Mouse (Mus musculus) forelimb bud, embryonic 11.5 days (tissue): ENCODE data around the gene Nmrk2.
"Not testable (repeated sequence)": the region's sequence is repeated elsewhere in the genome, so short reads cannot be mapped to it uniquely, and the experiment has no call there.

Source experiments
- DNase-seq: peaks from one replicate; pipeline ENCODE4 v3.0.0-alpha.2; 2012; ENCODE audit warnings: low read depth, low spot score

Nmrk2 gene

DNA sequence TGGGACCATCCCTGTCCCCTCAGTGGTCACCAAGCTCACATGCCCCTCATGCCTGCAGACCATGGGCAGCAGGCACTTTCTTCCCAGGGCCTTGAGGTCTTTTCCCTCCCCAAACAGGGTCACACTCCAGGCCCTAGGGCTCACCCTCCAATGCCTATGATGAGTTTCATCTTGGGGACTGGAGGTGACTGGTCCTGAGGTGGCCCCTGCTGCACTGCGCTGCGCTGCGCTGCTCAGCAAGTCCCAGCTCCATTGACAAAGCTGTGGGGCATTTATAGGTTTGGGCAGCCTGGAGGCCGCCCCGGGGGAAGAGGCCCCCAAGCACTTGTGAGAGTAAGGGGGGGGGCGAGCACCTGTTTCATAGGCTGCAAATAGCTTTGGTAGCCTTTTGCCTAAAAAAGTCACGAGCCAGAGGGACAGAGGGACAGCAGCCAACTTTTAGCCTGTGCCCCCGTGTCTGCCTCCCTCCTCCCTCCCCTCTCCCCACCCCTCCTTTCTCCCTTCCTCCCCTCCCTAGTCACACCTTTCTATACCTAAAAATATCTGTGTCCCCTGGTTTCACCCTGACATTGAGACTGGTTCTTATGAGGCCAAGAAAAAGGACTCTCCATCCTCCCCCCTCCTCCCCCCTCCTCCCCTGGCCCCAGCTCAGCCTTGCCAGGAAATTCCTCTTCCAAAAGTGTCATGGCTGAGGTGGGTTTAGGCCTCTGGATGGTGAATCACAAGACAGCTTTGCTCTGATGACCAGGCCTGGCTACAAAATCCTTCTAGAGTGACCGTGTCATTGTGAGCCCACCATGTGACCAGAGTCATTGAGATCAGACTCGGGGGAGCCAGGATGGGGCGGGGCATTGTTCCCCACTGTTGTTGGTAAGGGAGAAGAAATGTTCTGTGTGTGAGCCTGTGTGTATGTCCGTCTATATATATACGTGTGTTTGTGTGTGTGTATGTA, at the start of gene Nmrk2:
Nmrk2 (minus strand) TSS at position 245 of the 952 bp plus-strand sequence.
- no peak for DNase-seq

- no peak for DNase-seq
These were observed 47.6 kb upstream of the Nmrk2 start for GRCm38 (mm10) chr10:81249442-81249841.

DNA sequence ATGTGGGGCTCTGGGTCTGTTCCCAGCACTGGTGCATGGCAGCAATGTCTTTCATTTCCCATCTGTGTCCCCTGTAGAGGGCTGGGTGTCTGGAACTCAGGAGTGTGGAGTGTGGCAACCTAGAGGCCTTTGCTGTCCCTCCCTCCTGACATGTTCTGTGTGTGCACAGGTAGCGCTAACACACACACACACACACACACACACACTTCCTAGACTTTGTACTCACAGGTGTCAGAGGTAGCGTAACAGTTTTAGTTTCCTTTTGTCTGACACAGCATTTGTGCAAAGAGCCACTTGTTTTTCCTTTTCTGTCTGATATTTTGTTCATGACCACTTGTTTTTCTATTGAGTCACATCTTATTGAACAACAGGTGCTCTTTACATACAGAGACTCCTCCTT, 46.0 kb upstream of the Nmrk2 start:
- no peak for DNase-seq

GRCm38 (mm10) chr10:81245166-81245565, 43.3 kb upstream of the Nmrk2 start:
- no peak for DNase-seq

- peak; percentile 68 for DNase-seq
These were observed 42.7 kb upstream of the Nmrk2 start for GRCm38 (mm10) chr10:81244595-81244994.

DNA sequence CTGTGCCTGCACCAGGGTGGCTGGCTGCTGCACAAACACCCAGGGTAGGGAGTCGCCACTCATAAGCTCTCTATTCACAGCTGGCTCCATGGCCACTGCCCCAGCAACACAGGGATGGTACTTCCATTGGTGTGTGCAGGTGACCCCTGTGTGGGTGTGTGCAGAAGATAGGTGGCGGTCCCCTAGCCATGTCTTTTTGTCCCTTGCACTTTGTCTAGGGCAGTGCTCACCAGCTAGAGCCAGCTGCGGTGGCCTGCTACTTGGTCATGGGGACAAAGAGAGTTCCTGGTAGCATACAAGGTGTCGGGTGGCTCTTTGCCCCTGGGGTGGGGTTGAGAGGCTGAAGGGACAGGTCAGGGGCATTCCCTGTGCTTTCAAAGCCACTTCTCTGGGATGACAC, 42.3 kb upstream of the Nmrk2 start:
- no peak for DNase-seq

GRCm38 (mm10) chr10:81242021-81242420, 40.2 kb upstream of the Nmrk2 start:
- no peak for DNase-seq

GRCm38 (mm10) chr10:81240876-81241275, 39.0 kb upstream of the Nmrk2 start:
- DNase-seq, result peak; percentile 68

DNA sequence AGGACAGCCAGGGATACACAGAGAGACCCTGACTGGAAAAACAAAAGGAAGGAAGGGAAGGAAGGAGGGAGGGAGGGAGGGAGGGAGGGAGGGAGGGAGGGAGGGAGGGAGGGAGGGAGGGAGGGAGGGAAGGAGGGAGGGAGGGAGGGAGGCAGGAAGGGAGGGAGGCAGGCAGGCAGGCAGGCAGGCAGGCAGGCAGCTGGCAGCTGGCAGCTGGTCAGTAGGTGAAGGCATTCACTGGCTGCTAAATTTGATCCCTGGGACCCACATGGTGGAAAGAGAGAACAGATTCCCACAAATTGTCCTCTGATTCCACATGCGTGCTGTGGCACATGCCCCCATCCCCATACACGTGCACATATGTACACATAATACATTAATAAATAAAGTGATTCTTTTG, 36.8 kb upstream of the Nmrk2 start:
- no peak for DNase-seq

DNA sequence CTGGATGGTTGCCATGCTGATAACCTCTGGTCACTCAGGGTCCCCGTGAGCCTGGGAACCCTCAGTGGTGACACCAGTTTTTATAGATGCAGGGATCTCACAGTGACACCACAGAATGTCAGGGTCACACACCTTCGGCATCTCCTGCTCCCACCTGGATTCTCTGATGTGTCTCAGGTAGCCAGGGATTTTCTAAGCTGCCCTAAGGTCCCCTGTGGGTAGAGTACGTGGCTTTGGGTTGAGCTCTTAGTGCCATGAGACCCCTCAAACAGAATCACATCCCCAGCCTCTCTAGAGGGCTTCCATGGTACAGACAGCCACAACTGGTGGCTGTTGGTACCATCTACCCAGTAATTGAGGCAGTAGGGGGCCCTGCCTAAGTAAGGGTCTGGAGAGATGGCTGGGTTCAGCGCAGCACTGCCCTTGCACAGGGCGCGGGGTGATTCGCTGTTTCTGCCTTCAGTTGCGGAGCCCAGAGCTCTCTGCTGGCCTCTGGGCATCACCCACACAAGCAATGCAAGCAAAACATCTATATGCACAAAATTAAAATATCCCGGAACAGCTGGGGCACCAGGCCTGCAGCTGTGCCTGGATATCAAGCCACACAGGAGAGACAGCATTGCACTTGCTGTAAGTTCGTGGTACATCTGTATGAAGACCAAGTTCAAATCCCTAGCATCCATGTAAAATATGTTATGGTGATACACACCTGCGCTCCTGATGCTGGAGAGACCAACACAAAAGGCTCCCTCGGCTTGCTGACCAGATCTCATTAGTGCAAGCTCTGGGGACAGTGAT, 34.8 kb upstream of the Nmrk2 start:
- DNase-seq, result no peak

DNA sequence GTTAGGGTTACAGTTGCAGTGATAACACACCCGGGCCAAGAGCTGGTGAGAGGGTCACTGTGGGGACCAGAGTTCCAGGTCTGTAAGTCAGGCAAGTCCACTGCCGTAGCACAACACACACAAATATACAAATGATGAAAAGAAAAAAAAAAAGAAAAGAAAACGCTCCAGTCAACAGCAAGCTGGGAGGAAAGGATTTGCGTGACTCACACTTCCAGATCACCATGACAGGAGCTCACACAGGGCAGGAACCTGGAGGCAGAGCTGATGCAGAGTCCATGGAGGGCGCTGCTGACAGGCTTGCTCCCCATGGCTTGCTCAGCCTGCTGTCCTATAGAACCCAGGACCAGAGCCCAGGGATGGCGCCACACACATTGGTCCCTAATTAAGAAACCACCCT, 32.4 kb upstream of the Nmrk2 start:
- no peak for DNase-seq

DNA sequence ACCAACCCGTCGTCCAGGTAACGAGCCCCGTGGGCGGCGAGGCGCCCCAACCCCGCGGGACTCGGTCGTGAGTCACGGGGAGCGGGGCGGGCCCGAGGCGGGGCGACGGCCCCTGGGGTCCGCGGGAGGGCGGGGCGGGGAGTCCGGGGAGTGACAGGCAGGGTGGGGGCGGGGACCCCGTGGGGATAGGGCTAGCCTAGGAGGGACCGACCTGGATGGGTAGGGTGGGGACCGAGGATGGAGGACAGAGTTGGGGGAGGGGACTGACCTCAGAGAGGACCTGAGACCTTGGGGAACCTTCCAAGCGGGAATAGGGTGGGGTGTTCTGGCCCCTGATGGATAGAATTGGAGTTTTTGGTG, 31.4 kb upstream of the Nmrk2 start:
- no peak for DNase-seq

DNA sequence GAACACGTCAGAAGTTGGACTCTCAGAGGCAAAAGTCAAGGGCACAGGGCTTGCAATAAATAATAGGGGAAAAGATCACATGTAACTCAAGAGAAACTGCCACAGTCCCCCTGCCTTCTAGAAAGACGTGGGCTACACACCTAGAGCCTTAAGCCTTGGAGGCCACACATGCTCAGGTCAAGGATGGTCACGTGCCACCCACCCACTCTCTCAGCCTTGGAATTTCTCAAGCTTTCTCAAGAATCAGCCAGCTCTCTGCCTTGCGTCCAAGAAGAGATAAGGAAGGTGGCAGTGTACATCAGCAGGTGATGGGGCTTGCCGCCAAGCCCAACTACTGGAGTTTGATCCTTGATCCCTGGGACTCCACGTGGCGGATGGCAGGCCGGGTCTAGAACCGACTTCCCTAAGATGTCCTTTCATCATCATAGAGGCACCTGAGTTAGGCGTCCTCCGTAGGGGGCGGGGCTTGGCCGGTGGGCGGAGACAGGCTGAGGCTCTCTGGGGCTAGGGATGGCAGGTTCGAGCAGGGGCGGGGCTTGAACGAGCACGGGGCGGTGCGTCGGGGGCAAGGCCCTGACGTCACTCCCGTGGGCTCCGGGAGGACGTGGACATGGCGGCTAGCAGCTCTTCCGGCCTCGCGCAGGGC, 30.9 kb upstream of the Nmrk2 start, which contains the start of gene Zfr2:
Zfr2 (plus strand) TSS at position 576 of the 646 bp plus-strand sequence.
- DNase-seq, result peak; percentile 80

DNA sequence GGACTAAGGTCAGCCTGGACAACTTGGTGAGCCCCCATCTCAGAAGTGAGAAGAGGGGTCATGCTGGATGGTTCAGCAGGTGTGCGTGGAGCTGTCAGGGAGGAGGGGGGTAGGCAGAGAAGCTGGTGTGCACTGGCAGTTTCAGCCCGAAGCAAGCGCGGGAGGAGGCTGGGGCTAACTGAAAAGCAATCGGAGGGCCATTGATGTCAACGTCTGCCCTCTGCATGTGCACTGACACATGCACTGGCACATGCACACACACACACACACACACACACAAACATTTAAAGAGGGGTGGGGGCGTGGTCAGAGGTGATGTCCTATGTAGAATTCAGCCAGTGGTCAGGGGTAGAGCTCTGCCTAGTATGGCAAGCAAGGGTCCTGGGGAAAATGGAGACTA, 29.6 kb upstream of the Nmrk2 start:
- no peak for DNase-seq

GRCm38 (mm10) chr10:81230438-81231332, 28.8 kb upstream of the Nmrk2 start, which contains the start of gene Atcay:
TSS of gene Atcay (minus strand) at chr10:81230833.
- peak; percentile 33 for DNase-seq

GRCm38 (mm10) chr10:81229735-81230437, 28.0 kb upstream of the Nmrk2 start:
- no peak for DNase-seq

GRCm38 (mm10) chr10:81223731-81224130, 21.9 kb upstream of the Nmrk2 start:
- DNase-seq, result not testable (repeated sequence)

GRCm38 (mm10) chr10:81221402-81222015, 19.7 kb upstream of the Nmrk2 start:
- no peak for DNase-seq

GRCm38 (mm10) chr10:81217964-81218363, 16.1 kb upstream of the Nmrk2 start:
- peak; percentile 49 for DNase-seq

DNA sequence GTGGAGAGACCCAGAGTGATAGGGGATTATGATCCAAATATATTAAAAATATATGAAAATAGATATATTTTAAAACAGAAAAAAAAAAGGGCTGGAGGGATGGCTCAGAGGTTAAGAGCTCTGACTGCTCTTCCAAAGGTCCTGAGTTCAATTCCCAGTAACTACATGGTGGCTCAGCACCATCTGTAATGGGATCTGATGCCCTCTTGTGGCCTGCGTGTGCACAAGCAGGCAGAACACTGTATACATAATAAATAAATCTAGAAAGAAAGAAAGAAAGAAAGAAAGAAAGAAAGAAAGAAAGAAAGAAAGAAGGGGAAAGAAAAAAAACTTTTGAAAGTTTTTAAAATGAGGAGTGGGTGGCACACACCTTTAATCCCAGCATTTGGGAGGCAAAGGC, 15.4 kb upstream of the Nmrk2 start:
- not testable (repeated sequence) for DNase-seq
